In the genomic region with DNA sequence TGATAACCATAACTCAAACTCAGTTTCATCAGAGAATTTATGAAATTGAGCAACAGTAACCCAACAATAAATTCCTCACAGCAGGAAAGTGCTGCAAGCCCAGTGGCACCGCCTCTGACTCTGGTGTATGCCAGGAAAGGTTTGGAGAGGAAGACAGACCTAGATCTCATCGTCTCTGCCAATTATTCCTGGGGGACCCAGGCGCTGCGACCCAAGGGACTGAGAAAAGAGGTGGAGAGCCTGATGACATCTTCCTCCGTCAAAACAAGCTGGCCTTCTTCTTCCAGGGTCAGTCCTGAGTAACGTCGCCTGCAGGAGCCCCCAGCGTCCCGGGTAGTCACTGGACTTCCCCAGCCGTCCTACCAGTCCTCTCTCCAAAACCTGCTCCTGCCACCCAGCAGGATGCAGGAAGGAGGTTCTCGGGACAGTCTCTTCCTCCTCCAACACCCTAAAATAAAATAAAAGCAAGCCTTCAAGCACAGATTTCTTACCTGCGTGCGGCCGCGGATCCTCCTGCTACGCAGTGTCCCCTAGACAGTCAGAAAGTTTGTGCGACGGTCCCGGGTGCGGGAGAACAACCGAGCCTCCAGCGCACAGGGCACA, we compare ENCODE assay signal across 7 mouse cellular contexts. TPM values are rescaled to one million over a fixed set of nuclear protein-coding genes. Genes with fewer than 3 reads are reported as not detected.
DNase-seq lines count a peak whose midpoint lies in the region; ATAC-seq and TF ChIP-seq lines count a peak whose summit lies in the region.

No protein-coding gene starts in this region.

- peaks cover 21% of the 10 kb centered on the region for H3K4me1 ChIP-seq in E14TG2a.4 (replicated peaks; ENCODE audit: low read depth, low read length)
- H3K4me1 ChIP-seq in forebrain, embryonic 14.5 days (ENCODE audit: control insufficient read depth, insufficient read depth, low read length) = peaks cover 7% of the 10 kb centered on the region
- peaks cover 19% of the 10 kb centered on the region for H3K4me1 ChIP-seq in hindbrain, embryonic 12.5 days

- TF ChIP-seq CTCF in E14TG2a.4 (conservative IDR thresholded peaks at IDR 0.05; ENCODE audit: low read length) = no peak

- H3K27ac ChIP-seq in forebrain, embryonic 14.5 days (ENCODE audit: low read depth, low read length) = no peak overlapping the region
- no peak overlapping the region for H3K27ac ChIP-seq in hindbrain, embryonic 12.5 days

- peak overlapping the region; percentile 40 for H3K9ac ChIP-seq in forebrain, embryonic 14.5 days (ENCODE audit: low read length)
- peak overlapping the region; percentile 58 for H3K9ac ChIP-seq in hindbrain, embryonic 12.5 days

- peak; percentile 6 for DNase-seq in CD4-positive helper T cell, adult 2 months (ENCODE audit: low read depth, low spot score)
- DNase-seq in forebrain, embryonic 14.5 days (ENCODE audit: low spot score) = no peak
- DNase-seq in lung, postnatal 25 days (ENCODE audit: low spot score) = peak; percentile 16
- DNase-seq in thymus, postnatal 14 days = no peak
- DNase-seq in frontal cortex, postnatal 36 days (ENCODE audit: low spot score in 2 of 2) = no peak

- no peaks in the 10 kb centered on the region for H3K36me3 ChIP-seq in E14TG2a.4 (ENCODE audit: insufficient read depth, low read length)
- no peaks in the 10 kb centered on the region for H3K36me3 ChIP-seq in forebrain, embryonic 14.5 days (ENCODE audit: control insufficient read depth, insufficient read depth, low read length)
- no peaks in the 10 kb centered on the region for H3K36me3 ChIP-seq in hindbrain, embryonic 12.5 days

- H3K4me2 ChIP-seq in forebrain, embryonic 14.5 days (ENCODE audit: low read length) = peak overlapping the region; percentile 98
- peak overlapping the region; percentile 94 for H3K4me2 ChIP-seq in hindbrain, embryonic 12.5 days (replicated peaks)

- peak overlapping the region; percentile 84 for H3K4me3 ChIP-seq in E14TG2a.4 (replicated peaks; ENCODE audit: low read length)
- H3K4me3 ChIP-seq in forebrain, embryonic 14.5 days (ENCODE audit: low read depth, low read length) = peak overlapping the region; percentile 52
- H3K4me3 ChIP-seq in hindbrain, embryonic 12.5 days = peak overlapping the region; percentile 52

- peaks cover 42% of the 10 kb centered on the region for H3K27me3 ChIP-seq in E14TG2a.4 (ENCODE audit: insufficient read depth, low read length)
- peaks cover 15% of the 10 kb centered on the region for H3K27me3 ChIP-seq in forebrain, embryonic 14.5 days (replicated peaks; ENCODE audit: control insufficient read depth, insufficient read depth, low read length)
- peaks cover 32% of the 10 kb centered on the region for H3K27me3 ChIP-seq in hindbrain, embryonic 12.5 days

- ATAC-seq in forebrain, embryonic 14.5 days = peak; percentile 4; the same call in 1 of the 2 replicates
- ATAC-seq in hindbrain, embryonic 12.5 days (ENCODE audit: low FRiP score) = peak; percentile 16; the same call in 1 of the 2 replicates

- H3K9me3 ChIP-seq in E14TG2a.4 (ENCODE audit: low read length) = no peaks in the 10 kb centered on the region
- H3K9me3 ChIP-seq in forebrain, embryonic 14.5 days (replicated peaks; ENCODE audit: control insufficient read depth, low read length) = no peaks in the 10 kb centered on the region
- no peaks in the 10 kb centered on the region for H3K9me3 ChIP-seq in hindbrain, embryonic 12.5 days (replicated peaks)

- WGBS in forebrain, embryonic 14.5 days = 3% methylated on average over 22 of the region's 22 CpGs
- 3% methylated on average over 22 of the region's 22 CpGs for WGBS in hindbrain, embryonic 12.5 days

RNA-seq across cellular contexts. Expression of a gene that starts 0.6 kb away (rescaled TPM):
- polyA plus RNA-seq in forebrain, embryonic 14.5 days (2014; fragmentation: Nextera tagmentation; extraction: Ambion mirVana) = 0.57 and 0.72 TPM in 2 replicates
- polyA plus RNA-seq in hindbrain, embryonic 12.5 days (2016; fragmentation: Nextera tagmentation; extraction: Ambion mirVana) = 0.46 and 0.50 TPM in 2 replicates

RNA-seq across cellular contexts. Expression of a gene that starts 0.6 kb away (rescaled TPM):
- 1.1 and 1.3 TPM in 2 replicates for polyA plus RNA-seq in forebrain, embryonic 14.5 days (2014; fragmentation: Nextera tagmentation; extraction: Ambion mirVana)
- polyA plus RNA-seq in hindbrain, embryonic 12.5 days (2016; fragmentation: Nextera tagmentation; extraction: Ambion mirVana) = 1.4 and 3.3 TPM in 2 replicates

Comparison
In these comparisons a context has a peak if more than half of its experiments do, and no peak if none do; other contexts are left out.
1. DNase-seq: peak in CD4-positive helper T cell, adult 2 months (single experiment) and lung, postnatal 25 days (single experiment); none in forebrain, embryonic 14.5 days (single experiment), thymus, postnatal 14 days (single experiment) and frontal cortex, postnatal 36 days (0 of 2).
2. Peak in every context shown above with its lines, with median percentiles within 50 percentile points of each other: H3K4me3 ChIP-seq.